Mouse (Mus musculus) heart, embryonic 14.5 days (tissue): ENCODE measurements at regions not wholly inside any gene's neighbourhood (a gene's known extent, or its start where the extent isn't known, plus 50 kb on each side); places are given as distances from the start of the nearest gene placed in this dataset.

Experiments
- ATAC-seq: fragments of 200-750 bp; cut with Nextera tagmentation; 2 replicates; pipeline ENCODE4 v1.8.0; 2017; ENCODE audit warnings: low read depth, moderate TSS enrichment; ENCODE audit not compliant: insufficient number of reproducible peaks, insufficient read depth, low FRiP score
- H3K27ac ChIP-seq, 2 experiments: fragments of 200-500 bp in 1 of 2; fragments of 300-500 bp in 1 of 2; sonication (generic) in 1 of 2; replicated peaks in 1 of 2; 2 replicates each; pipeline ENCODE4 v1.5.1; 2012 to 2014; ENCODE audit warnings: low read depth in 2 of 2, low read length in 2 of 2, control low read depth in 1 of 2, mild to moderate bottlenecking in 1 of 2, mixed read lengths in 1 of 2; ENCODE audit not compliant: control insufficient read depth in 1 of 2, insufficient read depth in 1 of 2
- H3K27me3 ChIP-seq: fragments of 300-500 bp; sonication (generic); 2 replicates; pipeline ENCODE4 v1.6.1; 2014; ENCODE audit warnings: mild to moderate bottlenecking, low read length, control low read depth; ENCODE audit not compliant: control insufficient read depth, insufficient read depth
- H3K36me3 ChIP-seq: fragments of 300-500 bp; sonication (generic); 2 replicates; pipeline ENCODE4 v1.6.1; 2014; ENCODE audit warnings: mild to moderate bottlenecking, control low read depth, low read length, mixed read lengths; ENCODE audit not compliant: control insufficient read depth, insufficient read depth
- H3K4me1 ChIP-seq, 2 experiments: fragments of 200-500 bp in 1 of 2; fragments of 300-500 bp in 1 of 2; sonication (generic) in 1 of 2; 2 replicates each; pipeline ENCODE4 v1.6.1; 2012 to 2014; ENCODE audit warnings: low read length in 2 of 2, control low read depth in 1 of 2, mixed read lengths in 1 of 2; ENCODE audit not compliant: control insufficient read depth in 2 of 2, insufficient read depth in 2 of 2
- H3K4me2 ChIP-seq: fragments of 300-500 bp; sonication (generic); 2 replicates; pipeline ENCODE4 v1.6.1; 2014; ENCODE audit warnings: mild to moderate bottlenecking, low read length
- H3K4me3 ChIP-seq, 2 experiments: fragments of 200-500 bp in 1 of 2; fragments of 300-500 bp in 1 of 2; sonication (generic) in 1 of 2; 2 replicates each; pipeline ENCODE4 v1.5.1; 2012 to 2014; ENCODE audit warnings: low read length in 2 of 2, mild to moderate bottlenecking in 2 of 2, control low read depth in 1 of 2, low read depth in 1 of 2, moderate library complexity in 1 of 2; ENCODE audit not compliant: control insufficient read depth in 1 of 2, insufficient read depth in 1 of 2
- H3K9ac ChIP-seq: fragments of 300-500 bp; sonication (generic); 2 replicates; pipeline ENCODE4 v1.6.1; 2014; ENCODE audit warnings: mild to moderate bottlenecking, low read length
- H3K9me3 ChIP-seq: fragments of 300-500 bp; sonication (generic); 2 replicates; pipeline ENCODE4 v1.6.1; 2016; ENCODE audit warnings: low read length, control low read depth; ENCODE audit not compliant: control insufficient read depth
- WGBS: fragments of 180-500 bp; shearing (Covaris S2); extraction: QIAGEN DNeasy Blood & Tissue Kit; methylation state at CpG from one replicate; pipeline ENCODE4 v1.1.7; 2014; 5-methylcytosine and 5-hydroxymethylcytosine counted together

DNA sequence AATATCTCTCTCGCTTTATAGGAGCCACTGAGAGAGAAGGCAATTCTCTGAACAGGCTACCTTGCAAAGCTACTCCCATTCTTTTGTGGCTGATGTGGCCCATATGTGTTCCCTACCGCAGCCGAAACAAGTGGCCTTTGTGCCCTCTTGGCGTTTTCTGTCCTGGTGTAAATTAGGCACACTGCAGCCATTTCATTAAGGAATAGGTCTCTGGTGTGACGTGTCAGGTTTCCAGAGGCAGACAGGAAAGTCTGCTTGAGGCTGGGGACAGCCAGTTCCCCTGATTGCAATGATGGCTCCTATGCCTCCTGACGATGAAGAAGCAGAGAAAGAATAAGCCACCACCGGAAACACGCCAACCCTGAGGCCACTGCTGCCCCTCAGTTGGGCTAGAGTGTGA lies 59.3 kb upstream of the Bcor start:
- Histone ChIP-seq H3K4me3 (no peak overlapping the region), H3K27ac (no peak overlapping the region), H3K4me1 (no peaks in the 10 kb centered on the region), H3K4me2 (no peak overlapping the region), H3K27me3 (no peaks in the 10 kb centered on the region), H3K36me3 (no peaks in the 10 kb centered on the region), H3K9me3 (no peaks in the 10 kb centered on the region), H3K9ac (no peak overlapping the region)
- 76% methylated on average over 8 of the region's 8 CpGs for WGBS
- no peak for ATAC-seq

DNA sequence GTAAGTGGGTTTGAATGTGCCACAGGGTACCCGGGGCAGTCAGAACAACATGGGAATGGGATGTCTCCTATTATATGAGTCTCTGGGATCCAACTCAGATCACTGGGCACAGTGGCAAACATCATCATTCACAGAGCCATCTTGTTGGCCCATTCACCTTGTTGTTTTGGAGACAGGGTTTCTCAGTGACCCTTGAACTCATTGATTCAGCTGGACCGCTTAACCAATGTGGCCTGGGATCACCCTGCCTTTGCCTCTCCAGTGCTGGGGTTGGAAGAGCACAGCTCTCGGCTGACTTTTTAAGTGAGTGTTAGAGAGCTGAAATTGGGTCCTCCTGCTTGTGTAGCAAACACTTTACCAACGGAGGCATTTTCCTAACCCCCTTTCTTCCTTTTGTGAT lies 64.2 kb upstream of the Bcor start:
- peaks cover 12% of the 10 kb centered on the region; the same call in 1 of the 2 replicates for H3K27me3 ChIP-seq
- no peaks in the 10 kb centered on the region for H3K9me3 ChIP-seq
- H3K27ac ChIP-seq = no peak overlapping the region
- no peaks in the 10 kb centered on the region for H3K36me3 ChIP-seq
- H3K9ac ChIP-seq = no peak overlapping the region
- no peak overlapping the region for H3K4me3 ChIP-seq
- ATAC-seq = no peak
- no peak overlapping the region for H3K4me2 ChIP-seq
- no peaks in the 10 kb centered on the region; a peak in 1 of 4 replicates for H3K4me1 ChIP-seq
- WGBS = 70% methylated on average over 4 of the region's 4 CpGs

DNA sequence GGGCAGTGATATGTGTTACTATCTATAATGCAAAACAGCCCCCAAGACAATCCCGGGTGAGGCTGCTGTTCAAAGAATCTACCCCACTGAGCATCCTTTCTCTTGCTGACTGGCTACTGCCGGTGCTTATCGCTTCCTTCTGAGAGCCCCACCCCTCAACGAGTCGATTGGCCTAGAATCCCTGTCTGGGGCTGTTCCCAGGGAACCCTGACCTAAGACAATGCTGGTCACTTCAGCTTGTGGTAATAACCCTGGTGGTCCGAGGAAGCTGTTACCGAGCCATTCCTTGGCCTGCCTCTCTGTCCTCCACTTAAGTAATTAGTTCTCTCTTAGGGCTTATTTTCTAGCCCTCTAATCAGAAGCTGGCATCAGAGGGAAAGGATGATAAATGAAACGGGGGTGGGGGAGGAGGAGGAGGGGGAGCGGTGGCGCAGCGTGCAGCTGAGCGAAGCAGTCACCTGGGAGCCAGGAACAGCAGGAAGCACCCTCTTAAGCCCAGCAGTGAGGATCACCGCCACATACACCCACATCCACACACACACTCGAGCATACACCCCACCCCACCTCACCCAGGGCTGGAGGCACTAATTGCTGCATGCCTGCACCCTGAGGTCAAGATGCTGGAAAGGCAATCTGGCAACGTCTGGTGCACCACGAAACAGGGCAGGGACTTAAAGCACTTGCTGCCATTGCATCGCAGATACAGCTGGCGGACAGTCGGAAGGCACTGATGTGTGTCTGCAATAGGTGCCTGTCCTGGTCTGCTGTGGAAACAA lies 65.1 kb upstream of the Bcor start:
- Histone ChIP-seq H3K27ac (no peak overlapping the region), H3K9ac (0 out of 2 replicates have a peak overlapping the region, but pooled peaks have one; percentile 25), H3K9me3 (no peaks in the 10 kb centered on the region), H3K36me3 (no peaks in the 10 kb centered on the region), H3K4me3 (peak overlapping the region; percentile 11 to 31), H3K27me3 (peaks cover 12% of the 10 kb centered on the region; the same call in 1 of the 2 replicates), H3K4me2 (peak overlapping the region; percentile 58), H3K4me1 (no peaks in the 10 kb centered on the region; a peak in 1 of 4 replicates)
- no peak for ATAC-seq
- 9% methylated on average over 19 of the region's 19 CpGs for WGBS

DNA sequence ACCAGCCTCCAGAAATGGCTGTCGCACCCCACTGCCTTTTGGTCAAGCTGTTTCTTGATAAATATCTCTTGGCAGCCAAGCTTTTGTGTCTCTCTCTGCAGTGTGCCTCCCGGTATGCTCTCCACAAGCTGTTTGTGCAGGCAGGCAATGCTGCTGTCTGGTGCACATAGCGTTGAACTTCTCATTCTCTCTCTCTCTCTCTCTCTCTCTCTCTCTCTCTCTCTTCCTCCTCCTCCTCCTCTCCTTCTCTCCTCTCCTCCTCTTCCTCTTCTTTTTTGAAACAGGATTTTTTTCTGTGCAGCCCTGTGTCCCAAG lies 65.7 kb upstream of the Bcor start:
- no peak overlapping the region for H3K9ac ChIP-seq
- 0 out of 2 replicates have a peak, but pooled peaks cover 3% of the 10 kb centered on the region for H3K9me3 ChIP-seq
- WGBS = 23% methylated on average over 3 of the region's 3 CpGs
- ATAC-seq = no peak
- H3K4me2 ChIP-seq = peak overlapping the region; percentile 58
- no peak overlapping the region for H3K27ac ChIP-seq
- peaks cover 12% of the 10 kb centered on the region; the same call in 1 of the 2 replicates for H3K27me3 ChIP-seq
- no peaks in the 10 kb centered on the region for H3K36me3 ChIP-seq
- no peaks in the 10 kb centered on the region; a peak in 1 of 4 replicates for H3K4me1 ChIP-seq
- peak overlapping the region; percentile 11 to 31; a peak in 2 of 4 replicates for H3K4me3 ChIP-seq

DNA sequence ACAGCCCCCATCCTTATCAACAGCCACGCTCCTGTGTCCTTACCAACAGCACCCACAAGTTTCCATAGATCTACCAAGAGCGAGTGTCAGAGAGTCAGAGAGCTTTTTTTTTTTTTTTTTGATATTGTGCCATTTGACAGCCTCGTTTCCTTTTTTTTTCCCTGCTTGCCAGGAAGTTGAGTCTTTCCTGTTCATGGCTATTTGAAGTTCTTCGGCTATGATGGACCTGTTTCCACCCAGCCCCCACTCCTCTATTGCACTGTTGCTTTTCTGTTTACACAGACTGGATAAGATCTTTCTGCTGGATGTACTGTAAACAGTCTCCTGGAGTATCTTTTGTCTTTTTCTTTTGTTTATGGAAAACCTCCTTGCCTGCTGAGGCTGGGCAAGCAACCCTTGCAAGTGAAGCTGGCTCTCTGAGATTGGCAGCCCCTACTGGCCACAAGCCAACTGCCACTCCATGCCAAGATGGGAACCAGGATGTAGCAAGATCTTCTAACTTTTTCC lies 80.4 kb upstream of the Bcor start:
- Histone ChIP-seq H3K27me3 (no peaks in the 10 kb centered on the region), H3K27ac (no peak overlapping the region), H3K4me1 (no peaks in the 10 kb centered on the region), H3K4me3 (no peak overlapping the region), H3K9me3 (no peaks in the 10 kb centered on the region), H3K4me2 (no peak overlapping the region), H3K9ac (no peak overlapping the region), H3K36me3 (no peaks in the 10 kb centered on the region)
- ATAC-seq = no peak
- 39% methylated on average over 4 of the region's 4 CpGs for WGBS

DNA sequence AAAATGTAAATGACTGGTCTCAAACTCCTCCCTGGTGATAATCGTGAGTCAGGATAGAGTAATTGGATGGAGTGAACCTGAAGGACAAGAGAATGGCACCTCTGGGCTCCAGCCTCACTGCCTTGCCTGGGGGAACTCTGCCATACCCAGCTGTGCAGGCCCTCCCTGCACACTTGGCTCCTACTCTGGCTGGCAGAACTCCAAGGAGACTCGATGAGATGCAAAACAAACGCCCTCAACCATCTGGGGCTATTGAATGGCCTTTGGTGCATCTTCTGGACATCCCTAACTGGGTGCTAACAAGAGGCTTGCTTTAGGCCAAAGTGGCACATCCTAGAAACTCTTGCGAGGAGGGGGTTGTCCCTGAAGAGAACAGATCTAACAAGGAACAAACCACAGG lies 81.6 kb upstream of the Bcor start:
- Histone ChIP-seq H3K4me3 (no peak overlapping the region), H3K9me3 (no peaks in the 10 kb centered on the region), H3K27ac (no peak overlapping the region), H3K36me3 (no peaks in the 10 kb centered on the region), H3K27me3 (no peaks in the 10 kb centered on the region), H3K9ac (no peak overlapping the region), H3K4me2 (no peak overlapping the region), H3K4me1 (no peaks in the 10 kb centered on the region)
- 48% methylated on average over 4 of the region's 4 CpGs for WGBS
- ATAC-seq = no peak

DNA sequence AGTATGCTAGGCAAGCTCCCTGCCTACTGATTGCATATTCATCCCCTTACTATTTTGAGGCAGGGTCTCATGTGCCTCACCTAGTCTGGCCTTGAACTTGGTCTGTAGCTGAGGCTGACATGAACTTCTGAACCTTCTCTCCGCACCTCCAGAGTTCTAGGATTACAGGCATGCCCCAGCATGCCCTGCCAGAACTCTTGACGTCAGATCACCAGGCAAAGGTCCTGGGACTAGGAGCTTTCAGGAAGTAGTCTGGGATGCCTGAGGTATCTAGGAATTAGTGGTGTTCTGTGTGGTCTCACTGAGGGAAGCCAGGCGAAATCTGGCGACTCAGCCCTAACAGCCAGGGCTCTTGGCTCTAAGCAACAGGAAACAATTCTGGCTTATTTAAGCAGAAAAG lies 88.9 kb upstream of the Bcor start:
- H3K4me3 ChIP-seq = no peak overlapping the region
- H3K9ac ChIP-seq = no peak overlapping the region
- no peaks in the 10 kb centered on the region for H3K36me3 ChIP-seq
- H3K4me2 ChIP-seq = no peak overlapping the region
- H3K9me3 ChIP-seq = no peaks in the 10 kb centered on the region
- no peak for ATAC-seq
- peaks cover 0 to 4% of the 10 kb centered on the region in 2 experiments; a peak in 1 of 4 replicates for H3K4me1 ChIP-seq
- no peaks in the 10 kb centered on the region for H3K27me3 ChIP-seq
- 49% methylated on average over 4 of the region's 4 CpGs for WGBS
- H3K27ac ChIP-seq = no peak overlapping the region

DNA sequence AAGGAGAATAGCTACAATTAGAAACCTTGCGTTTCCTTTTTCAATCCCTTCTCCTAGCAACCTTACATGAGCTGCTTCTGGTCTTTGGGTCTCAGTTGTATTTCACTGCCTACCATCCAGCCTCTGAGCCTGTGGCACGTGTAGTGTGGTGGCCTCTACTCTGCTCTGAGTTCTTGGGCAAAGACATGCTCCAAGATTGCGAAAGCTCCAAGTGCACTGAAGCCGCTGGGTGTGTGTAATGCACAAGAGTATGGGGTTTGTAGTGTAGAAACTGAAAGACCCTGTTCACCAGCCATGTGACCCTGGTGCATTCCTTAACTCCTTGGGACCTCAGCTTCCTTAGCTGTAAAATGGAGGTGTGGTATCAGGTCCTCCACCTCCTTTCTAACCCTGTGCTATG lies 89.8 kb upstream of the Bcor start:
- peaks cover 0 to 4% of the 10 kb centered on the region in 2 experiments; a peak in 1 of 4 replicates for H3K4me1 ChIP-seq
- no peak overlapping the region for H3K4me3 ChIP-seq
- ATAC-seq = no peak
- no peak overlapping the region for H3K27ac ChIP-seq
- H3K4me2 ChIP-seq = no peak overlapping the region
- no peaks in the 10 kb centered on the region for H3K27me3 ChIP-seq
- WGBS = 82% methylated on average over 4 of the region's 4 CpGs
- H3K9ac ChIP-seq = no peak overlapping the region
- H3K9me3 ChIP-seq = no peaks in the 10 kb centered on the region
- H3K36me3 ChIP-seq = no peaks in the 10 kb centered on the region
